Mouse (Mus musculus) fat pad, adult 2 months (tissue): ENCODE measurements at regions not wholly inside any gene's neighbourhood (a gene's known extent, or its start where the extent isn't known, plus 50 kb on each side); places are given as distances from the start of the nearest gene placed in this dataset.

Experiments
- DNase-seq: peaks from one replicate; pipeline ENCODE4 v3.0.0-alpha.2; 2011; ENCODE audit warnings: low read depth, low spot score; ENCODE audit errors: extremely low read depth

DNA sequence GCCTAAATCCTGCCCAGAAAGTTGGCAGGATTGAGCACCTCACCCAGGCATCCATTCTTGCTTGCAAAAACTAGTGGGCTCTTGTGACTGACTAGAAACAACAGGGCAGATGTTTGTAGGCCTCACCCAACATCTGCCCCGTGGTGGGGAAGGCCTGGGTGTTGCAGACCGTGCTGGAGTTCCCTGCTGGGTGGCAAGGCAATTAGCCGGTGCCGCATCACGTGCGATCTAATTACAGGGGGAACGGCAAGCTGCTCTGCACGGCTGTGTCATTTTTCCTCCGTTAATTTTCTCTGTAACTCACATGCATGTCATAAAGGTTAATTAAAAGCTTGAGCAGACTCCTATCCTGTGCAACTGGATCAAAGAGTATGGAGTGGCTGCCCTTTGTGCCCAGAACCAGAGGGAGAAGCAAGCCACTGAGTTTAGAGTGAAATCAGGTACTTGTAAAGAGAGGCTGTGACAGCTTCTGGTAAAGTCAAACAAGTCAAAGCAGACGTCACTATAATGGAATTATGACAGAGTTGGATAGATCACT, 143.5 kb downstream of the Ets2 start:
- DNase-seq: no peak

DNA sequence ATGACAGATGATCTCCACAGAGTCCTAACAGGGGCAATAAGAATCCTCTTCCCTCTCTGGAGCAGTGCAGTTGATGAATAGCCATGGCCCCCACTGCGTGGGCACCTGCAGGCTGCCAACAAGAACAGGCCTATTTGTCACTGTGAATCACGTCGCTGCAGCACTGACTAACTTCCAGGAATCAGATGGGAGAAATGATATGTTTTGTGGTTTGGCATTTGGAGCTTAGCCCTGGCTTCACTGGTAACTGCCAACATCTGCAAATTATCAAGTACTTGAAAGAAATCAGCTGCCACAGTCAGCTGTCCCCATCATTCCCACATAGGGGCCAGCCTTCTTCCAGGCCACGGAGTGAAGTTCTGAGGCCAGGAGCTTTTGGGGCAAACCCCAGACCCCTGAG, 142.8 kb downstream of the Ets2 start:
- no peak for DNase-seq

DNA sequence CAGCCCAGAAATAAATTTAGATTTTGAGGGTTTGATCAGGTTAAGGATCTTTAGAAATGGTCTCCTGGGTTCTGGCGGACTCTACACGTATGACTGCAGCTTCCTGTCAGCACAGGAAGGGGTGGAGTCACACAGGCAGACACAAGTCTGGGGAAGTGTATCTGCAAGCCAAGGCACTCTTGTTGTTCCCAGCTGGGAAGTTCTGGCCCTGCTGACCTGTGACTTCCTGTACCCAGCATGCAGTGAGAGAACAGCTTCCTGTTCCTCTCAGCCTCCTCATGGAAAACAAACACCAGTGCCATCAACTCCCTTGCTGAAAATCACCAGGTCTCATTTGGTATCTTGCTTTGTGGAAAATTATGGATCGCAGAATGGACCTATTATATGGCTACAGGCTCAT, 140.9 kb downstream of the Ets2 start:
- DNase-seq: no peak

DNA sequence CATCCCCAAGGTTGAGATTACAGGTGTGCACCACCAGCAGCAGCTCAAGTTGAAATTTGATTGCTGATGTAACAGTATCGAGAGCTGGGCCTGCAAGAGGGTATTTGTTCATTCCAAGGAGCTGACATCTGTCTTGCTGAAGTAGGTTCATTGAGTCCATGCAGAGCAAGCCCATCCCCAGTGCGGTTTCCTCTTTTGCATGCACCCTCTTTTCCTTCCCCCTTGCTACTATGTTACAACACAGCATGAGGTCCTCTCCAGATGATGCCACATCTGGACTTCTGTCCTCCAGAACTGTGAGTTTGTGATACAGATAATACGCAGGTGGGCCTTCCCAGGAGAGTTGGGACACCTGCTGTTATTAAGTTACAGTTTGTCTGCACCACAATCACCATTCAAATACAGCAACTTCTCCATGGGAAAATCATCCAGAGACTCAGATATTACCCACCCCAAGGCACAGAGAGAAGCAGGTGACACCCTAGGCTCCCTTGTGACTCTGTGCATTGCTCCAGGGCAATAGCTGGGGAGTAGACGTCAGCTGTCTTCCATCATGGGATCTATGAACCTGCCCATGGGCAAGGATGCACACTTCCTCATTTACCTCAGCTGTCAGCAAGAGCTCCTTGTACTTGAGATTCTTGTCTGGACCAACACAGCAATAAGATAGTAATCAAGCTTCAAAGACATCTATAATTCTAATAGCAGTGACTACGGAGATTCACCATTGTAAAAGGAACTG, 137.8 kb downstream of the Ets2 start:
- DNase-seq: no peak

DNA sequence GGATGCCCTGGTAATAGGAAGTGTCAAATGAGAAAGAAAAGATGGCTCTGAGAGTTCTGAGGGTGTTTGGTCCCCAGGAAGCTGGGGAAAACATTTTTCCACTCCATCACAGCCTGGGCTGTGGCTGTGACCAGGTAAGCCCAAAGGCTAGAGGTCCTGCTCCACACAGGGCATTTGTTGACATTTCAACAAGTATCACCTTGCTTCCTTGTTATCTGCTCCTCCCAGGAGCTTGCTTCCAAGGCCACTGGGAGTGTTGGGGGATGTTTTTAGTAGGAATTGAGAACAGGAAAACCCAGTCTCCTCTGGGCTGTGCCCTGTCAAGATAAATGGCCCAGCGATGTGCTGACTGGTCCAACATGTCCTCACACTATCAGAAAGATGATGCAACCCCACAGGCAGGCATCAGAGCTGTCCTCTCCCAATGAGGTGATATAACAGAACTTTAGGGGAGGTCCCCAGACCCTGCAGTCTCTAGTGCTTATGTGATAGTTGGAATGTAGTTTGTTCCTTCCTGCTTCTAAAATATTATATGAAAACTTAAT, 137.1 kb downstream of the Ets2 start:
- DNase-seq: no peak

DNA sequence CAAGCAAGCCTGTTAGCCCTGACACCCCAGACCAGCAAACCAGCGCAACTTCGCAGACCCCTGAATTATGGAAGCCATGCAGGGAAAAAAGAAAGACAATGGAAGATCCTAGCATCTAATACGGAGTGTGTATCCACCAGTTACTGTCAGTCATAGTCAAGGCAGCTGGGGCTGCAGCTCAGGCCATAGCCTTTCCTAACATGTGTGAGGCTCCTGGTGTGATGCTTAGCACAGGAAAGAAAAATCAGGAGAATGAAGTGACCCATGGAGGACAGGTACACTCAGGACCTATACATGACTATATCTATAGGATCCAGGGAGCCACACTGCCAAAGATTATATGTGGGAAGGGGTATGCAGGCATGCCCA, 136.6 kb downstream of the Ets2 start:
- DNase-seq: no peak

DNA sequence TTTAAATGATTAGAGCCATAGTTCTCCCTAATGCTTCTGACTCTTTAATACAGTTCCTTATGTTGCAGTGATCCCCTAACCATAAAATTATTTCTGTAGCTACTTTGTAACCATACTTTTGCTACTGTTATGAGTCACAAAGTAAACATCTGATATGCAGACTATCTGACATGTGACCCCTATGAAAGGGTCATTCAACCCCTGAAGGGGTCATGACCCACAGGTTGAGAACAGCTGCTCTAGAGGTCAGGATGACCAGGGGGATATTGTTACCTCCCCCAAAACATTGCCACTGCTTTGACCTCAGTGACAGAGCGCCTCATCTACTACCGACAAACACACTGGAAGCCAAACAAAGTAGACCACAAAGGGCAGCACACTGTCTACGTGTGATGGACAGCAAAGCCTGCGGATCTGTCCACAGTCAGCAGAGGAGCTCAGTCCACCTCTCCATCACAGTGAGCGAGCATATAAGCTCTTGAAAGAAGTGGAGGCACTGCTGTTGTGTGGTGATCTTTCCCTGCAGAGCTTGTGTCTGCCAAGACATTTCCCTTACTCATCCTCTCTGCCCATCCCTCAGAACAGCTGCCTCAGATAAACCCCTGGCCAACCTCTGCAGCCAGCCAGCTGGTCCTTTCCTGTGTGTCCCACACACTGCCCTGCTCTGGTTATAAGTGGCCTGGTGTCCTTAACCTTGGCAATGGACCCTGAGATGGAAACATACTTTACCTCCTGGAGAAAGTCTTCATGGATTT, 136.0 kb downstream of the Ets2 start:
- no peak for DNase-seq

DNA sequence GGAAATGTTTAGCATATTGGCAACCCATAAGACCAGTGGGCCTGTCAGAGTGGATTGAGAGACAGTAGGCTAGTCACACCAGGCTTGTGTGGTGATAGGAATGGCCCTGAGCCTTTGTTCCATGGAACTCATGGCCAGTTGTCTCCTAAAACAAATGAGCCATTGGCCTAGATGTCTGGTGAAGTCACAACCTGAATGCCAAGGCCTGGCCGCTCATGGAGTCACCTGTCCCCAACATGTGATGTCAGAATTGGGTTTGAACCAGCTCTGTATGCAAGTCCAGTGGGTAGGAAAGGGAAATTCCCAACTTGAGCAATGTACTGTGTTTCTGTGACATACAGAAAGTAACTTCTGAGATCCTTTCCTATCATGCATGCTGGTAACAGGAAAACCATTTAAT, 134.1 kb downstream of the Ets2 start:
- DNase-seq: no peak

DNA sequence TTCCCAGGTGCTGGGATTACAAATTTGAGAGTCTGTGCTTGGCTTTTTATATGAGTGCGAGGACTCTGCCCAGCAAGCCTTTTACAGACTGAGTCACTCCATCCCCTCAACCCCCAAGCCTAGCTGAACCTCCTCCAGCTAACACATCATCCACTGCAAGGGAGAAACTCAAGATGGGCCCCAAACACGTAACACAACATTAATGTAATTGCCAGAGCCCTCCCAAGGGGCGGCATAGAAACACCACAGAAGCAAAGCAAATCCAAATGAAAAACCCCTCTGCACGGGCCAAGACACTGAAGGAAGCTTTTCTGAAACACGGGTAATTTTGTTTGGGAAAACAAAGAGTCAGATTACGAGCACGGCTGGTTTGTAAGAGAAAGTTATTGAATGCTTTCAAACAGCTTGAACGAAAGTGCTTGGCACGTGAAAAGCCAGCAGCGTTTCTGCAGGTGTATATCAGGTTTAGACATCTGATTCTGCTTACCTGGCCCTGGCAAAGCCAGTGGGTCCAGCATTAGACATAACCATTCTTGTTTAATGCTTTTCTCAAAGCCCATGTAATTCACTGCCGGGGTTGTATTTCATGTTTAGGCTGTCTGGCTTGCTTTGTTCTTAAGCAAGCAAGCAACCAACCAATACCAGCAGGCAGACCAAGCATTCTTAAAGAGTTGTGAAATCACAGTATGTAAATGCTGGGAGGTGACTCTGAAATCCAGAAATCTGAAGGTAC, 132.8 kb downstream of the Ets2 start:
- peak; percentile 77 for DNase-seq

DNA sequence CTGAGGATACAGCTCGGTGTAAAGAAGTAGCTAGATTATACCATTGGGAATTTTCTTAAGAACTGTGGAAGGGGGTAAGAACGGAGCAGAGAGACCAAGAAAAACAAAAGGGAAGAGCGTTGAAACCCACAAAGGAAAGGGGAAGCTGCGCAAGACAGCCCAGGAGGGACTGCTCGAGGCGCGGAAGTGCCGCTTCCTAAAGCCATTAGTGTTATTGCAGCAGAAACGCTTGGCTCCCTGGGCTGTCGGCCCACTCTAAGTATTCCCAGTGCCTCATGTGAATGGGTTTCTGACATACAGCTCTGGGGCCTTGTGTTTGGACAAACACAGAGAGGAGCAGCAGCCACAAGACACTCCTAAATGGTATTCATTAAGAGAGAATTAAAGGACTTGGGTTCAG, 131.6 kb downstream of the Ets2 start:
- no peak for DNase-seq

DNA sequence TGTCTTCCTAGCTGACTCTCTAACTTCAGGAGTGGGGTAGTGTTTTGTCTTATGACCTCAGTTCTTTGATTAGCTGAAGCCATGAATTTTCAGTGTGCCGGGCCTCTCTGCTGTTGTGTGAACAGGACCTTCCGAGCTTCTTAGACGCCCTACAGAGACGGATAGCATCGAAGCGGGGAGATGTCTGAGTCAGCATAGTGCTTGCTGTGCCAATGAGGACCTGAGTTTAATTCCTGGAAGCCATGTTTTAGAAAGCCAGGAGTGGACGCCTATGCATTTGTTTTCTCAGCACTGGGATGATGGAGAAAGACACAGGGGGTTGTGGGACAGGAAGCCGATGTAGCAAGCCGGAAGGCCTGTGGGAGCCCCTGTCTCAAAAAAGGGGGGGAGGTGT, 130.5 kb downstream of the Ets2 start:
- no peak for DNase-seq

DNA sequence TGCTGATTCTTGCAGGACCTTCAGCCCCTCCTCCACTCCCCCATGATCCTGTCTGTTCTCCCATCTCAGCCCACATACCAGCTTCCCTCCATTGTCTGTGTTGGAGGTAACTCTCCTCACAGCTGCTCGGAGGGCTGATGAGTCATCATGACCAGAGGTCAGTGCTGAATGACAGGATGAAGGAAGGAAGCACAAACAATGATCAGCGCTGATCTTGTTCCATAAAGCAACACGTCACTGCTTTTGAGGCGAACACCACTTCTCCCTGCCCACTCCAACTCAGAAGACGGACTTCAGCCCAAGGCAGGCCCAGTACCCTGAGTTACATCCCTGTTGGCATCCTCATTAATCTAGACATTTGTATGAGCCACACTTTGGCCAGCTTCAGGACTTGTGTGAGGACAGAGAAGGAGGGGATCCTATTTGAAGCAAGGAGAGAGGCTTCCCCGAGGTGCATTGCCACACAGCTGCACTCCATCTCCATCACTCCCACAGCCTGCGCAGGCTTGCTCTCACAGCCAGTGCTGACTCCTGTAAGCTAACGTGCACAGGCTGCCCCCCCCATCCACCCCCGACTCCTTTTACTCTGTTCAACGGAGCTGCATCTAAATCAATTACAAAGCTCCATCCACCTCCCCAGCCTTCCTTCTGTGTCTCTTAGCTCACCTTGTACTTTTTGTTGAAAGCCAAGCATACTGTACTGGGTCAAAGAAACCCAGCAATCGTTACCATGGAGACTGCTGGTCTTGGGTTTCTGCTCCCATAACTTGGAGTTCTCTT, 129.9 kb downstream of the Ets2 start:
- no peak for DNase-seq

DNA sequence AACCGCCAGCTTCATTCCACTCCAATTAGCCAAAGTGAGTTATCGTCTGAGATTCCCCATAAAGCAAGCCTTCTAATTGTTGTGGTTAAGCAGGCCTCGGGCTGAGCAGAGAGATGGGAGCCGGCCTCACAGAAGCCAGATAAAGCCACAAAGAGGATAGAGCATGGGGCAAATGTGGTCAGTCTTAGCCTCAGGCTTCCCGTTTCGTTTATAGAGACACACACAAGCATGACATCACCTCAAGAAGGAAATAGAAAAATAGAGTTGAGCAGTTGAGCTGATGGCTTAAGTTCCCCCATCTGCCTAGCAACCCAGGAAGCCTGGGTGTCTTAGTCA, 125.5 kb downstream of the Ets2 start:
- DNase-seq: no peak

DNA sequence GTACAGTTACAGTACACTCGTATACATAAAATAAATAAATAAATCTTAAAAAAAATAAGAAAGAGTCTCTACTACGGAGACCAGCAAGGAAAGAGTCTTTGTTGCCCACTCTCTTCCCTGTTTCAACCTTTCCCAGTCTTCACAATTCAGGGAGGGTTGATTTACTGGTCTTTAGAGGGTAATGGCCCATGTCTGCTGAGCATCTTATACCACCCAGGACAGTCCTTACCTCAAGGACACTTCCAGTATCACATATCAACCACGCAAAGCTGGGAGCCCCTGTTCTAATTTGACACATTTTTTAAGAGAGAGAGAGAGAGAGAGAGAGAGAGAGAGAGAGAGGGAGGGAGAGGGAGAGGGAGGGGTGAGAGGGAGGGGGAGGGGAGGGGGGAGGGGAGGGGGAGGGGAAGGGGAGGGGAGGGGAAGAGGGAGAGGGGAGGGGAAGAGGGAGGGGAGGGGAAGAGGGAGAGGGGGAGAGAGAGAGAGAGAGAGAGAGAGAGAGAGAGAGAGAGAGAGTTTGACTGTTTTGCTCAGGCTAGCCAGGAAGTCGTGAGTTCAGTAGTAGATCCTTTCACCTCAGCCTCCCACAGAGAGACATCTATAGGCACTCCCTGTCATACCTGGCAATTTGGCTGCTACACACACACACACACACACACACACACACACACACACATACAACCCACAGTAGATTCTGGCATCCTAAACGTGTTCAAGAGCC, 125.0 kb downstream of the Ets2 start:
- no peak for DNase-seq

DNA sequence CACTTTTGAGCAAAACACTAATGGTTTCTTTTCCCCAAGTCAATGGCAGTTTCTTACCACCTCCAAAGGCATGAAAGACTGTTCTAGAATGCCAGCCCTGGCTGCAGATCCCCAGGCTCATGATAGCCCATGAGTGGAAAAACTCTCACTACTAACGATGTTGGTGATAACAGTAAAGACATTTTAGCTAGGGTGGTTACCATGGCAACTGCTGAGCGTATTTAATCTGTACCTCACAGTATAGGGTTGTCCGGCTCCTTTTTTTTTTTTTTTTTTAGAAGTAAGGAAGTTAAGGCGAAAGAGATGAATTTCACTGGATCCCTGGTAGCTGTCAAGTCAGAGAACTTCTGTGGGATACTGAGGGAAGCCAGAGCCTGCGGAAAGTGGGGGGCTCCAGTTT, 123.8 kb downstream of the Ets2 start:
- no peak for DNase-seq

DNA sequence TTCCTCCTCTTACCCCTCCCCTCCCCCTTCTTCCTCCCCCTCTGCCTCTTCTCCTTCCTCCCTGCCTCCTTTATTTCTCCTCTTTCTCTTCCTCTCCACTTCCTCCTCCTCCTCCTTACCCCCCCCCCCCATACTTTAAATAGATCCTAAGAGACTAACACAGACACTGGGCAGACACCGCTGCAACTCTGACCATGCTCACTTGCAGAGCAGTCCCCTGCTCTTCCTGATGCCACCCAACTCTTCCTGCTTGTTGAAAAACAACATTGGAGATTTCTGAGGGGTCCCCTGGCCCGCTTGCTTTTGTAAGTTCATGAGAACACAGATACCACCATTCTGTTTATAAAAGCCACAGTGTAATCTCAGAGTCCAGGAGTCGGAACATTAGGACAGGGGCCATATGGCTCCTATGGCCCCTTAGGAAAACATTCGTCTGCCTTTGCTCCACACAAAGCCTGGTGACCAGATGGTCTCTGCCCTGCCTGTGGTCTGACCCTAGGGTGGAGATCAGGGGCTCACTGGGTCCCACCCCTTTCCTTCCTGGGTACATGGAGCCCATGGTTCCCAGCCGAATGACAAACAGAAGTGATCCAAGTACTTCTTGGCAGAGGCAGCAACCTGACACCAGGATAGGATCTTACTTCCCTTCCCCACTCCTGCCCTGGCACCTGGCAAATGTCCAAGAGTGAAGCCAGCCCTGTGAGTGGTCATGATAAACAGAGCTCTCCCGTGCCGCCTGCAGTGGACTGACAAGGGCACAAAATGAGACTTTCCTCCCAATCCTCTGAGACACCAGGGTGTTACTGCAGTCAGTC, 123.1 kb downstream of the Ets2 start:
- no peak for DNase-seq

DNA sequence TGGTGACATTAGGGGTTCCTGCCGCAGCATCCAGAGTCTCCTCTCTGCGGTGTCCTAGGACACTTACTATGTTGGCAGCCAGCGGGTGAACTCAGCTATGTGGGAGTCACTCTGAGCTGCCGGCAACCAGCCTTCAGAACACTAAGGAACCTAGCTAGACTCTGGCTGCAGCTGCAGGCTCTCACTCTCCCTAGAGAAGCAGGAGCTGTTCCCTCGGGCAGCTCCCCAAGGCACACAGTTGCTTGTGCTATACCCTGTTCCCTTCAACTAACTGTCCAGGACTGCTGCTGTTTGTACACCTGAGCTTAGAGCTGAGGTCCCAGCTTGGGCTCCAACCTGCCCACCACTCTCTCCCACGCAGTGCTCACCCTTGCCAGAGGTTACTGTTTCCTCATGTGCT, 121.9 kb downstream of the Ets2 start:
- no peak for DNase-seq

DNA sequence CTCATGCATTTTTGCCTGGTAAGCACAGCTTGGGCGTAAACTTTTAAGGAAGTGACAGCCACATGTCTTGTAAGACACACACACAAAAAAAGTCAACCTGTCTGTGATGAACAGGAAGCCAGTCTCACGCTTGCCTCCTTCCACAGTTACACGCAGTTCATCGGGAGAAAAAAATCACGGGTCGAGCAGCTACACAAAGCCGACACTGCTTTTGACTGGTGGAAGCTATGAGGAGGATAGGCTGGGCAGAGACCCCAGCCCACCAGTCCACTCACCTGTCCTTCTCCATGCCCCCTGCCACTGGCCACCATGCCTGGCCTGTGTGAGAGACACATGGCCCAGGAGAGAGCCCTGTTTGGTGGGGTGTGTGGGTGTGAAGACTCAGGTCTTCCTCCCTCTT, 119.2 kb downstream of the Ets2 start:
- DNase-seq: no peak

DNA sequence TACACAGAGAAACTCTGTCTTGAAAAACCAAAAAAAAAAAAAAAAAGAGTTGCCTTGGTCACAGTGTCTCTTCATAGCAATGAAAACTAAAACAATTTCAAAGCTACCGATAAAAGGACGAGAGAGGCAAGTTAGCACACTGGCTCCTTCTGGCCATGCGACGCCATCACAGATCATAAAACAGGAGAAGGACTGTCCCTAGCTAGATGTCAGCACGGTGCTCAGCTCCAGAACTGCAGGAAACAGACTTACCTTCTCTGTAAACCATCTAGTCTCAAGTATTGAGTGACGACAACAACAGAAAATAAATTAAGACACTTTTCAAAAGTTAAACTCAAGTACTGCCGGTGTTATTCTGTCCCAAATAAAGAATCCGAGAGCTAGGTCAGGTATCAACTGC, 118.7 kb downstream of the Ets2 start:
- no peak for DNase-seq
